Mouse (Mus musculus): ENCODE data around the gene Ppp3ca. TPM values are rescaled to one million over a fixed set of nuclear protein-coding genes. Genes with fewer than 3 reads are reported as not detected.

Gene Ppp3ca
- polyA plus RNA-seq, 1 experiment from 2014 or later, result 142 TPM

DNA sequence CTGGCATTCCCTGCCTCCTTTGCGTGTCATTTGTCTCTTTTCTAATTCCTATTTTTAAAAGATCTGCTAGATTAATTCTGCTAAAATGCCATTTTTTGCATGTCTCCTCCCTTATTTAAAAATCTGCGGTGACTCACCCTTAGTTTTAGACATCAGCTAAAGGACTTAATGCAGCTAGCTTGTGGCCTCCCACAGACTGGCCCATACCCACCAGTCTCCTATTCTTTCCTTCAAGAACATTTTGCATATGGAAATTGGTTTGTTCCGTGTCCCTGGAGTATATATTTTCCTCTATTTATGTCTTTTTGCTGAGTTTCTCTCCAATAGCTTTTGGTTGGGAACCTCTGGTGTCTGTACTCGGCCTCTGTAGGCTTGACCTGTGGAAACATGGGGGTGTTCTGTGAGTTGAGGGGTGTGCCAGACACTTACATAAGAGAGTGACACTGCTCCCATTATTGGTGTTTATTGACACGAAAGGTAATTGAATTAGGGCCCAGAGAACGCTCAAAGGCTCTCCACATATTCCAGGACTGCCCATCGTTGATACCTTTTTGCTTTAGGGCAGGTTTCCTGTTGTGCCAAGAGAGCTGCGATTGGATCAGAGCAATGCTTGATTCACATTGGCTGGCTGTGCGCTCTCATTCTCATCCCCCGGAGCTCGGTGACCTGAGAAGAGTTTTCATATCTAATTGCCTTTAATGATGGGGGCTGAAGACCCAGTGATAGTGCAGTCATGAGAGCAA is 163.2 kb downstream of the Ppp3ca start:
- Histone ChIP-seq H3K4me1 (replicated peaks) (peaks cover 65% of the 10 kb centered on the region), H3K27ac (replicated peaks) (peak overlapping the region; percentile 59), H3K4me3 (no peak overlapping the region), H3K9me3 (peaks cover 2% of the 10 kb centered on the region; the same call in 1 of the 2 replicates), H3K9ac (0 out of 2 replicates have a peak overlapping the region, but pooled peaks have one; percentile 12), H3K36me3 (no peaks in the 10 kb centered on the region), H3K4me2 (peak overlapping the region; percentile 30), H3K27me3 (no peaks in the 10 kb centered on the region)
- peak; percentile 34; the same call in 1 of the 2 replicates for ATAC-seq (ENCODE audit: low read depth)
- WGBS, result 33% methylated on average over 11 of the region's 11 CpGs

- Histone ChIP-seq H3K4me2 (peak overlapping the region; percentile 30), H3K27ac (replicated peaks) (peak overlapping the region; percentile 59), H3K36me3 (no peaks in the 10 kb centered on the region), H3K4me3 (no peak overlapping the region), H3K27me3 (no peaks in the 10 kb centered on the region), H3K9me3 (peaks cover 2% of the 10 kb centered on the region; the same call in 1 of the 2 replicates), H3K4me1 (replicated peaks) (peaks cover 61% of the 10 kb centered on the region), H3K9ac (peak overlapping the region; percentile 12; the same call in 1 of the 2 replicates)
- 6% methylated on average over 5 of the region's 5 CpGs for WGBS
- peak; percentile 57 for ATAC-seq (ENCODE audit: low read depth)
Measured at GRCm38 (mm10) chr3:136833893-136834292, 164.0 kb downstream of the Ppp3ca start.

- Histone ChIP-seq H3K27me3 (no peaks in the 10 kb centered on the region), H3K4me1 (replicated peaks) (peaks cover 55% of the 10 kb centered on the region), H3K36me3 (no peaks in the 10 kb centered on the region), H3K9me3 (peaks cover 2% of the 10 kb centered on the region; the same call in 1 of the 2 replicates), H3K9ac (no peak overlapping the region), H3K4me3 (no peak overlapping the region), H3K27ac (replicated peaks) (no peak overlapping the region), H3K4me2 (no peak overlapping the region)
- WGBS, result 64% methylated on average over 9 of the region's 9 CpGs
- ATAC-seq (ENCODE audit: low read depth), result no peak
Measured at GRCm38 (mm10) chr3:136835851-136836250, 165.9 kb downstream of the Ppp3ca start.

DNA sequence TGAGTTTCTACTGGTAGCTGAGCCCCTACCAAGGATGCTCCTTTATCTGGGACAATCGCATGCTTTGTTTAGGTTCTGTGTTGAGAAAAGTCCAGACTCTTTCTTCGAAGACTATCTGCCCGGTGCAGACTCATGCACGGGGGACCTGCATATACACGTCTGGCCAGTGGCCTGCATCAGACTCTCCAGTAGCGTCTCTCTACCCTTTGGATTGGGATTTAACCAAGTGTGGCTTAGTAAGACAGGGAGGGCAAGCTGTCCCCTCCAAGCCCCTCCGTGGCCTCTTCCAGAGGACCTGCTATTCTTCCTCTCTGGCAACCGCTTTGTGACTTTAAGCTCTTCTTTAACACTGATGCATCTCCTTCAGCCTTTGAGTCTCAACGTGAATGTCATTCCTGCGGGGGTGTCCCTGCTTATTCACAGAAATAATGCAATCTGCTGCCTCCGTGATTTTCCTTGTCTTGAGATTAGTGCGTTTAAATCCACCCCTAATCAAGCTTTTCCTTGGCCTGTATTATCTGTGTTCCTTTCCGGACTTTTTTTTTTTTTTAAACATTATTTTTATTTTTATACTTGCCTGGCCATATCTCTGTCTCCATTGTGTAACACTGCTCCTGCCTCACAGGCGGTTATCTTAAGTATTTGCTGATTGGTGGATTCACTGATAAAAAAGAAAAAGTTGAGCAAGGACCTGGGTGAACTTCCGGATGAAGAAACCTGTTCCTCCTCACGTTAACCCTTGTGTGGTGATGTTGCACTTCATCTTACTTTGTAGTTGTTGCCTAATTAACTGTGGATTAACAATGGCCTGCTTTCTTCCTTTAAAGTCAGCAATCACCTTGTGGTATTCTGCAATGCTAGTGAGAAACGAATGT is 166.6 kb downstream of the Ppp3ca start:
- no peak for ATAC-seq (ENCODE audit: low read depth)
- 80% methylated on average over 17 of the region's 17 CpGs for WGBS

DNA sequence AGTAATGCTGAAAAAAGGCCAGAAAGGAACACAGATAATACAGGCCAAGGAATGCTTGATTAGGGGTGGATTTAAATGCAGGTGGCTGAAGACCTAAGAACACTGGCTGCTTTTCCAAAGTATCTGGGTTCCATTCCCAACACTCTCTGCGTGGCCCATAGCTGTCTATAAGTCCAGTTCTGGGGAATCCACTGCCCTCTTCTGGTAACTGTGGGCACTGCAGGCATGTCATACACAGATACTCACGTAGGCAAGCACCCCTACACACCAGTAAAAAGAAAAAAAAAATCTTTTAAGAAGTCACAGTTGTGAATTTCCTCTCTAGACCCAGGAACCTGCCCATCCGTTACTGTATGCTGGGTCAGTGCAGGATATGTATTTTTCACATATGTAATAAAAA is 167.7 kb downstream of the Ppp3ca start:
- Histone ChIP-seq H3K9ac (no peak overlapping the region), H3K27ac (replicated peaks) (no peak overlapping the region), H3K36me3 (no peaks in the 10 kb centered on the region), H3K4me2 (no peak overlapping the region), H3K4me1 (replicated peaks) (peaks cover 42% of the 10 kb centered on the region), H3K4me3 (no peak overlapping the region), H3K27me3 (no peaks in the 10 kb centered on the region), H3K9me3 (peaks cover 2% of the 10 kb centered on the region; the same call in 1 of the 2 replicates)
- WGBS, result 90% methylated on average over 3 of the region's 3 CpGs
- ATAC-seq (ENCODE audit: low read depth), result no peak

More for the DNA sequence above, 166.6 kb downstream of the Ppp3ca start:
- H3K4me1 ChIP-seq (replicated peaks), result peaks cover 48% of the 10 kb centered on the region
- no peaks in the 10 kb centered on the region for H3K27me3 ChIP-seq
- peaks cover 2% of the 10 kb centered on the region; the same call in 1 of the 2 replicates for H3K9me3 ChIP-seq
- H3K27ac ChIP-seq (replicated peaks), result no peak overlapping the region
- H3K4me2 ChIP-seq, result no peak overlapping the region
- no peaks in the 10 kb centered on the region for H3K36me3 ChIP-seq
- H3K9ac ChIP-seq, result no peak overlapping the region
- no peak overlapping the region for H3K4me3 ChIP-seq

GRCm38 (mm10) chr3:136841282-136841681 is 171.4 kb downstream of the Ppp3ca start:
- H3K9ac ChIP-seq, result no peak overlapping the region
- WGBS, result 76% methylated on average over 3 of the region's 3 CpGs

GRCm38 (mm10) chr3:136842384-136842783 is 172.5 kb downstream of the Ppp3ca start:
- WGBS, result 75% methylated on average over 1 of the region's 1 CpGs
- no peak overlapping the region for H3K4me2 ChIP-seq
- peaks cover 2% of the 10 kb centered on the region; the same call in 1 of the 2 replicates for H3K9me3 ChIP-seq
- no peak overlapping the region for H3K27ac ChIP-seq (replicated peaks)
- H3K9ac ChIP-seq, result no peak overlapping the region
- peaks cover 27% of the 10 kb centered on the region for H3K4me1 ChIP-seq (replicated peaks)
- no peaks in the 10 kb centered on the region for H3K27me3 ChIP-seq
- H3K4me3 ChIP-seq, result no peak overlapping the region
- H3K36me3 ChIP-seq, result no peaks in the 10 kb centered on the region
- no peak for ATAC-seq (ENCODE audit: low read depth)

More at GRCm38 (mm10) chr3:136841282-136841681, 171.4 kb downstream of the Ppp3ca start:
- peaks cover 31% of the 10 kb centered on the region for H3K4me1 ChIP-seq (replicated peaks)
- H3K4me2 ChIP-seq, result no peak overlapping the region
- no peaks in the 10 kb centered on the region for H3K27me3 ChIP-seq
- no peaks in the 10 kb centered on the region for H3K36me3 ChIP-seq
- ATAC-seq (ENCODE audit: low read depth), result no peak
- H3K4me3 ChIP-seq, result no peak overlapping the region
- H3K9me3 ChIP-seq, result peaks cover 2% of the 10 kb centered on the region; the same call in 1 of the 2 replicates
- no peak overlapping the region for H3K27ac ChIP-seq (replicated peaks)

DNA sequence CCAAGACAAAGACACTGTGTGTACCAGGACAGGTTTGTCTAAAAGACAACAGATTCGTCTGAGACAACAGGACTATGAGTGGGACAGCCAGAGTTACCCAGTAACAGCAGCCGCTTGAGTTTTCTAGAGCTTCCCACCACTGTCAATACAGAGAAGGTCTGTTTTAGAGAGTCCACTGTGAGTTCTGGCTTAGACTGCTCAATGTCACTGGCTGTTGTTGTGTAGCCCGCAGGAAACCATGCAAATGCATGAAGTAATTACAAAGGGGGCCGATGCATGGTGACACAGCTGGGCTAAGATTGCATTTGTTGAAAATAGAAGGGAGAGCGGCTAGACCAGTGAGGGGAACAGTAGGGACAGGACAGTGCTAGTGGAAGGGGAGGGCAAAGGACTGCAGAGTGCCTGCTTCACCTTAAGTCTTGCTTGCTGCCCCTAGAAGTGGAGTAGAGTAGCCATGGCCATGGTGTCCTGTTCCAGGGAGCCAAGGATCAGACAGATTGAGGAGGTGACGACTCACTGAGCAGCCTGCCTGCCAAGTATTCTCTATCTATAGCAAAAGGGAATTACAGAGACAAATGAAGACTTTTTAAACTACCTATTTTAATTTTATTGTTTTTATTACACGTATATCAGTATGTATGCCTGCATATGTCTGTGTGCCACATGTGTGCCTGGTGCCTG is 174.0 kb downstream of the Ppp3ca start:
- Histone ChIP-seq H3K4me2 (no peak overlapping the region), H3K36me3 (no peaks in the 10 kb centered on the region), H3K27me3 (no peaks in the 10 kb centered on the region), H3K4me1 (replicated peaks) (peaks cover 27% of the 10 kb centered on the region), H3K9me3 (no peaks in the 10 kb centered on the region), H3K9ac (no peak overlapping the region), H3K4me3 (no peak overlapping the region), H3K27ac (replicated peaks) (0 out of 2 replicates have a peak overlapping the region, but pooled peaks have one; percentile 52)
- ATAC-seq (ENCODE audit: low read depth), result no peak
- WGBS, result 54% methylated on average over 7 of the region's 7 CpGs

- Histone ChIP-seq H3K27me3 (no peaks in the 10 kb centered on the region), H3K9ac (no peak overlapping the region), H3K4me3 (no peak overlapping the region), H3K4me1 (replicated peaks) (peaks cover 8% of the 10 kb centered on the region), H3K4me2 (no peak overlapping the region), H3K9me3 (no peaks in the 10 kb centered on the region), H3K27ac (replicated peaks) (no peak overlapping the region), H3K36me3 (no peaks in the 10 kb centered on the region)
- 93% methylated on average over 1 of the region's 1 CpGs for WGBS
- no peak for ATAC-seq (ENCODE audit: low read depth)
Measured at GRCm38 (mm10) chr3:136849035-136849434, 179.1 kb downstream of the Ppp3ca start.

GRCm38 (mm10) chr3:136852921-136853320 is 183.0 kb downstream of the Ppp3ca start:
- Histone ChIP-seq H3K9me3 (no peaks in the 10 kb centered on the region), H3K27ac (replicated peaks) (no peak overlapping the region), H3K27me3 (no peaks in the 10 kb centered on the region), H3K4me3 (no peak overlapping the region), H3K9ac (no peak overlapping the region), H3K36me3 (no peaks in the 10 kb centered on the region), H3K4me2 (no peak overlapping the region), H3K4me1 (replicated peaks) (no peaks in the 10 kb centered on the region)
- ATAC-seq (ENCODE audit: low read depth), result no peak
- 86% methylated on average over 6 of the region's 6 CpGs for WGBS

DNA sequence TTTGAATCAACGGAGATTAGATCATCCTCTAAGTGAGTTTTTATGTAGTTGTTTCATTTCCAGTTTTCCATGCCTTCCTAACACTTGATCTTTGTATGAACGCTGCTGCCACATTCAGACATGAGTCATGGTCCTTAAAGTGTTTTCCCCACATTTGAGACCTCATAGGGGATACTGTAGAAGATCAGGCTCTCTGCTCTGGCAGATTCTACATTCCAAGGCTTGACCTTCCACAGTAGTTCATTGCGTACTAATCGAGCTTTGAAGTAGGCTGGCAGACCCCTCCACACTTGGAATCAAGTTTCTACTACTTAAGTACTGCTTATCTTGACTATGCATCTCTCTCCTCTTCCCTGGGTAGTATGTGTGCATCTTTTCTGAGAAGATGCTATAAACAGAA is 183.7 kb downstream of the Ppp3ca start:
- no peak for ATAC-seq (ENCODE audit: low read depth)
- H3K27ac ChIP-seq (replicated peaks), result no peak overlapping the region
- no peaks in the 10 kb centered on the region for H3K27me3 ChIP-seq
- no peaks in the 10 kb centered on the region for H3K4me1 ChIP-seq (replicated peaks)
- H3K9ac ChIP-seq, result no peak overlapping the region
- H3K9me3 ChIP-seq, result no peaks in the 10 kb centered on the region
- no peak overlapping the region for H3K4me2 ChIP-seq
- 95% methylated on average over 4 of the region's 4 CpGs for WGBS
- no peak overlapping the region for H3K4me3 ChIP-seq
- H3K36me3 ChIP-seq, result no peaks in the 10 kb centered on the region
